Mouse (Mus musculus): Measurements from ENCODE around the gene 1700019N19Rik.

The 1700019N19Rik gene

GRCm38 (mm10) chr19:58806364-58806763 is 12.1 kb upstream of the 1700019N19Rik start:
- DNase-seq (ENCODE audit: low spot score in 2 of 2), result peak; percentile 35 to 72

- DNase-seq (ENCODE audit: low spot score in 2 of 2), result no peak
Observed at GRCm38 (mm10) chr19:58805191-58805779, 11.0 kb upstream of the 1700019N19Rik start.

DNA sequence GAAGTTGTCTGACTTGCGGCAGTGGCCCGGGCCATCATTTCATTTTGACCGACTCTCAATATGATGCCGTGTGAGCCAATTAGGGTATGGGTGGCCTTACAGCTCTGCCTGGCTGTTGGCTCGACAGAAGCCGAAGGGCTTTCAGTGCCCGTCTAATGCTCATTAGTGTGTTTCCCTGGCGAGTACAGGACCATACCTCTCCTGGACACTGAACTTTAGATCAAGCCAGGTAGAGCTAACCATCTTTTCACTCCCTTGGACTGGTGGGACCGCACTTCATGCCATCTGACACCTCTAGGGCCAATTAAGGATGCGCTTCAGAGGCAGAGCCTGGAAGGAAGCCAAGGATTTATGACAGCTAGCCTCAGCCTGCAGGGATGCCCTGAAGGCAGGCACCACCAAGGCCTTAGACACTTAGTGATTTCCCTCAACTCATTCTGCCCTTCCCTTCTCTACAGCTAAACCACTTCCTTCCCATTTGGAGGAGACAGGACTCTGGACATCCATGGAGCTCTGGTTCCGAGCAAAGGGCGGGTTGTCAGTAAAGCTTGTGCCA is 931 bp upstream of the 1700019N19Rik start:
- DNase-seq (ENCODE audit: low spot score in 2 of 2), result no peak

- DNase-seq (ENCODE audit: low spot score in 2 of 2), result no peak
Observed at GRCm38 (mm10) chr19:58789194-58789593, 5.1 kb downstream of the 1700019N19Rik start.

- no peak for DNase-seq (ENCODE audit: low spot score in 2 of 2)
Observed at GRCm38 (mm10) chr19:58783938-58784337, 10.3 kb downstream of the 1700019N19Rik start.

GRCm38 (mm10) chr19:58781566-58781965 is 12.7 kb downstream of the 1700019N19Rik start:
- DNase-seq (ENCODE audit: low spot score in 2 of 2), result no peak

- no peak for DNase-seq (ENCODE audit: low spot score in 2 of 2)
Observed at GRCm38 (mm10) chr19:58776461-58776860, 17.8 kb downstream of the 1700019N19Rik start.

GRCm38 (mm10) chr19:58767329-58767728 is 26.9 kb downstream of the 1700019N19Rik start:
- no peak for DNase-seq (ENCODE audit: low spot score in 2 of 2)

DNA sequence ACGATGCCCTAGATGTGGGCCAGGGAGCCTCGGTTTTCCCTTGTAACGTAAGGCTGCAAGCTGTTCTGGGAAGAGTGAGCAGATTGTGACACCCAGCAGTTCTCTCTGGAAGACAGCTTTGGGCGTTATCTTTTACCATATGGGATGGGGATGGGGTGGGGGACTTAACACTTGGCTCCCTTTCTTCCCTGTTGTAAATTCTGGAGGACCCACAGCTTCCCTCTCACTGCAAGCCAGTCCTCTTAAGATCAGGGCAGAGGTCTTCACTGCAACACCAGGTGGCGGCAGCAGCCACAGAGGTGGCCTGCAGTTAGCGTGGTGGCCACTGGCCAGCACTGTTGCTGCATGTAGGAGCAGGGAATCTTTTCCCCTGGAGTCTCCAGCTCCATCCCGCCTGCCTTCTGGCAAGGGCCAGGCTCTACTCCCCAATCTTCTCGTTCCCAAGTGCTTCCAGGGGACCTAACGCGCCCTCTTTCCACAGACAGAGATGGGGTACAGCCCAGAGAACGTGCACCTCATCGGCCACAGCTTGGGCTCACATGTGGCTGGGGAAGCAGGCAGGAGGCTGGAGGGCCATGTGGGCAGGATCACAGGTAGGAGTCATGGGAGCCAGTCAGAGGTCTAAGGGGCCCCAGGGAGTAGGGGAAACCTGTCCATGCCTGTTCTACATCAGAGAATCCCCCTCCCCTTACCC is 31.3 kb downstream of the 1700019N19Rik start:
- no peak for DNase-seq (ENCODE audit: low spot score in 2 of 2)

- DNase-seq (ENCODE audit: low spot score in 2 of 2), result no peak
Observed at GRCm38 (mm10) chr19:58762316-58762715, 31.9 kb downstream of the 1700019N19Rik start.

- no peak for DNase-seq (ENCODE audit: low spot score in 2 of 2)
Observed at GRCm38 (mm10) chr19:58759423-58759822, 34.8 kb downstream of the 1700019N19Rik start, which contains the start of gene Pnliprp2. Gene Pnliprp2 (plus strand): TSS chr19:58759719.

DNA sequence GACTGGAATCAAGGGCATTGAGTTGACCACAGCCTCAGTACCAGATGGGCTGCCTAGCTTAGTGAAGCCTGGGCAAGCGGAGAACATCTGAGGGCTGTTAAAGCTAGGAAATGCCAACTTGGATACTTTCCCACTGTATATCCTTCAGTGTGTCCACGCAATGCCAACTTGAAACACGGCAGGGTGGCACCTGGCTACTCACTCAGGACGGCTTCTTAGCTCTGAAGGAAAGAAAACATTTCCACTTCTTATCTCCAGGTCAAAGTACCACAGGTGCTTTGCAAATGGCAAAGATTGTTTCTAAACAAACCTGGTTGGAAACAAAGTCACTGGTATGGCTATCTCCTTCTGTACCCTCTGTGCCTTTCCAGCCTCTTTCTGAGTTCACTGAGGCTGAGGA is 35.4 kb downstream of the 1700019N19Rik start:
- no peak for DNase-seq (ENCODE audit: low spot score in 2 of 2)

- DNase-seq (ENCODE audit: low spot score in 2 of 2), result no peak
Observed at GRCm38 (mm10) chr19:58751504-58751903, 42.8 kb downstream of the 1700019N19Rik start.

GRCm38 (mm10) chr19:58750822-58751221 is 43.4 kb downstream of the 1700019N19Rik start:
- no peak for DNase-seq (ENCODE audit: low spot score in 2 of 2)

GRCm38 (mm10) chr19:58747498-58748000 is 46.7 kb downstream of the 1700019N19Rik start:
- no peak for DNase-seq (ENCODE audit: low spot score in 2 of 2)

GRCm38 (mm10) chr19:58743736-58744135 is 50.5 kb downstream of the 1700019N19Rik start:
- no peak for DNase-seq (ENCODE audit: low spot score in 2 of 2)

GRCm38 (mm10) chr19:58742711-58743110 is 51.5 kb downstream of the 1700019N19Rik start:
- no peak for DNase-seq (ENCODE audit: low spot score in 2 of 2)

DNA sequence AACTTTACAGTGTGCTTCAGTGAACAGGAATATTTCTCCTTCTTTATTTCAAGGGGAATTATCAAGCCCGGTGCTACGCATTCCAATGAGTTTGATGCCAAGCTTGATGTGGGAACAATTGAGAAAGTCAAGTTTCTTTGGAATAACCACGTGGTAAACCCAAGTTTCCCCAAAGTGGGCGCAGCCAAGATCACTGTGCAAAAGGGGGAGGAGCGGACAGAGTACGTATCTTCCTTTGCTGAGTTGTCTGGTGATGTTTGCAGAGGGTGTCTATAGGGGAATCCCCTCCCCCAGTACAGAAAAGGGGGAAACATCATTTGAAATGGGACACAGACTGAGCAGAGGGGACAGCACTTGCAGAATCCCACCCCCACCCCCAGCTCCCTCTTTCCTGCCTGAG is 53.2 kb downstream of the 1700019N19Rik start:
- DNase-seq (ENCODE audit: low spot score in 2 of 2), result no peak

- no peak for DNase-seq (ENCODE audit: low spot score in 2 of 2)
Observed at GRCm38 (mm10) chr19:58738111-58738510, 56.1 kb downstream of the 1700019N19Rik start.
